Mouse (Mus musculus) left cerebral cortex, adult 2 months (tissue): ENCODE results near the gene Tuba1c. TPM values are rescaled to one million over a fixed set of nuclear protein-coding genes. Genes with fewer than 3 reads are reported as not detected.

Experiments used
- DNase-seq, 2 experiments: peaks; one replicate each; pipeline ENCODE4 v3.0.0; 2021 to 2022; ENCODE audit warnings: low spot score in 2 of 2, mixed read lengths in 1 of 2; ENCODE audit errors: extremely low spot score in 1 of 2
- H3K27ac ChIP-seq: fragments of 200-600 bp; 2 replicates; pipeline ENCODE4 v1.8.1; 2022
- H3K4me3 ChIP-seq: fragments of 200-600 bp; 2 replicates; pipeline ENCODE4 v1.8.1; 2022
- CTCF ChIP-seq: fragments of 200-600 bp; IDR thresholded peaks from 2 replicates; pipeline ENCODE4 v1.8.1; 2022; ENCODE audit warnings: antibody characterized with exemption, mild to moderate bottlenecking, moderate library complexity
- intact Hi-C: fragments of 180-260 bp; cut with DNase I; formaldehyde crosslinking; loops from one replicate; pipeline ENCODE4 v1.15.1; 2025
- long read RNA-seq, 2 experiments: library from polyadenylated mRNA; stranded (forward); transcript quantifications; one replicate each; pipeline ENCODE4 v2.0.0; 2021; ENCODE audit warnings: borderline mapping rate in 2 of 2
- total RNA-seq, 2 experiments: library from RNA; stranded (reverse); gene quantifications; 2 replicates each; pipeline ENCODE4 v1.2.3; 2021

The Tuba1c gene
- total RNA-seq, result 10 to 100 TPM; 56.1 to 61.4 TPM
- long read RNA-seq, experiment 1, result 0 reads
- long read RNA-seq, experiment 2, partial matches to known transcripts, result 0 of 1 reads
- long read RNA-seq, experiment 2, other reads (novel, unspliced or antisense), result 1 of 1 reads

DNA sequence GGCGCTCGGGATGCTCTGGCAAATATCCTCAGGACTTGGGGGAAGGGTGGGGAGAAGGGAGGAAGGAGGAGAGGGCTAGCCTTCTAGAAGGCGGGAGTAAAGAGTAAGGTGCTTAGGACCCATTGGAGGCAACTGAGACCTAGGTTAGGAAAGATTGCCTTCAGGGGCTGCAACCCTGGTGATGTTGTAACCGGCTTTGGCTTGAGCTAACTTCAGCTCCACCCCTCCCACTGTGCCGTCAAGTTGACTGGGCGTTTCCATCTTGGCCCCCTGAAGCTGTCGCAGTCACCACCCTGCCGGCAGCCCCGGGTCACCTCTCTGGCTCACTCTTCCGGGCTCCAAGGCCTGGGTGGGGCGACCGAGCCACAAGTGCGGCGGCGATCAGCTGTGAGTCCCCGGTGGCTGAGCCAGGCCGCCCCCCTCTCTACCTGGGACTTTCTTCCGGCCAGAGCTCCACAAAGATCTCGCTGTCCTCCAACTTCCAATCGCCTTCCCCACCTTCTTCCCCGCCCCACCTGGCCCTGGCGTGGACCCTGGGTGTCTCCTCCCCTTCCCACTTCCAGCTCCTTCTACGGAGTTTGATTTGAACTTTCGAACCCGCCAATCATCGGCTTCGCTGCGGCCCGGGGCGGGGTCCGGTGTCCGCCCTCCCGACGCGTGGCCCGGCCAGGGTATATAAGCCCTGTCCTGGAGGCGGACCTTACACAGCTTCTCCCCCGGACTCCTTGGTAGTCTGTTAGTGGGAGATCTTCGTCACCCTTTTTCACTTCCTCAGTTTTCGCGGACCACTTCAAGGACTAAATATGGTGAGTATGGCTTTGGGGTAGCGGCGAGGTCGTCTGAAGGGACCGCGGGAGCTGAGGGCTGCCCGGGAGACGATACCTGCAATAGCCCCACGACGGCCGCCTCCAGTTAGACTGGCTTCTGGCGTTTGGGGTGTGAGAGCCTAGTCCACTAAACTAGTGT, at the start of gene Tuba1c:
Gene Tuba1c, plus strand, starts transcription at position 273 of the 966 bp plus-strand sequence.
- Histone ChIP-seq H3K27ac (no peak within 1 kb of the TSS), H3K4me3 (peak within 1 kb of the TSS; percentile 37)
- intact Hi-C loops, result no loop called here
- peak in 1 of 2 experiments; percentile 35 for DNase-seq
- no peak for TF ChIP-seq CTCF

- H3K27ac ChIP-seq, result no peak overlapping the region
- no peak overlapping the region for H3K4me3 ChIP-seq
- intact Hi-C loops, result no loop called here
- TF ChIP-seq CTCF, result no peak
- no peak for DNase-seq
Measured at GRCm38 (mm10) chr15:98980012-98980614, 49.6 kb upstream of the Tuba1c start.

DNA sequence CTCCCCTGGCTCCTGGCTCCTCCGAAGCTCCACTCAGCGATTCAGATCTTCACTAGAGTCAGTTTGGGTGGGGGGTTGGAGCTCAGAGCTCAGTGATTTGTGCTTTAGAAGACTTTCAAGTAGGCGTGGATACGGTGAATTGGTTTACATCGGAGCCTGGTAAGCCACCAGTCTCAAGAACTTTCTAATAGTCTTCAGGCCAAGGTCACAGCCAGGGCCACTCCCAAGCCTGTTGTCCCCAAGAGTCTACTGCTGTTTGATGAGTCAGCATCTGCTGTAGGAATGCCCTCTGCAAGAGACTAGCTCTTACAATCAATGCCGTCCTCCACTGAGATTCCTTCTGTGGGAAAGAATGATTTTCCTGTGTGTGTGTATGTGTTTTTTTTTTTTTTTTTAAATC, 47.6 kb upstream of the Tuba1c start:
- TF ChIP-seq CTCF, result no peak
- DNase-seq, result no peak
- Histone ChIP-seq H3K27ac (no peak overlapping the region), H3K4me3 (no peak overlapping the region)
- intact Hi-C loops, result no loop called here

DNA sequence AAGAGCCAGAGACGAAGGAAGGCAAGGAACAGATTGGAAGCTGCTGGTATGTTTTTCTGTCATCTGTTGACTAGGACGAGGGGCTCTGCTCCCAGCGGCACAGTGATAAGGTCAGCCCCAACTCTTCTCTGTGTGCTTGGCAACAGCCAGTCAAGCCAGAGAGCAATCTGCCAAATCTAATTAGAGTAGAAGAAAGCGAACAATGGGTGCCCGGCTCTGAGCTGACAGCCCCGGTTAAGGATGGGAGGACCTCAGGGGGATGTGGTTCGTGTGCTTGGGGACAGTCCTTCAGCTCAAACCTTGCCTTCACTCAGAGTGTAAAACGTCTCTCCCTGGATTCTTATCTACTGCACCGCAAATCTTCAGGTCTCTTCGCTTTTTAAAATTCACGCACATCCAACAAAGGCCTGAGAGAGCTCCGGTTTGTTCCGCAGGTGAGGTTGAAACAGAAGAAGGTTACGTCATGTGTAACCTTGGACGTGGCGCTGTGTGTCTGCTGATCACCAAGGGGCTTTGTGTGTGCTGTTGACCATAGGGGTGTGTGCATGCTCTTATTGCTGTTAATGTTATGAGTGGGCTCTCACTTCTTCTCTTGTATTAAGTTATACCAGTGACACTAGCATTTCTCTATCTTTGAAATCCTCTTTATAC, 46.1 kb upstream of the Tuba1c start:
- H3K4me3 ChIP-seq, result peak overlapping the region; percentile 33
- DNase-seq, result no peak
- no peak for TF ChIP-seq CTCF
- H3K27ac ChIP-seq, result peak overlapping the region; percentile 73
- intact Hi-C loops, result loop anchor here (2.0 kb wide), 1 partner anchor 31 kb away; the partner anchor contains the start of genes Gm49450 and Tuba1a

GRCm38 (mm10) chr15:98984681-98985080, 45.0 kb upstream of the Tuba1c start:
- intact Hi-C loops, result loop anchor here (2.0 kb wide), 1 partner anchor 32 kb away; the partner anchor contains the start of genes Gm49450 and Tuba1a
- H3K27ac ChIP-seq, result peak overlapping the region; percentile 99
- no peak for DNase-seq
- no peak for TF ChIP-seq CTCF
- peak overlapping the region; percentile 68 for H3K4me3 ChIP-seq

DNA sequence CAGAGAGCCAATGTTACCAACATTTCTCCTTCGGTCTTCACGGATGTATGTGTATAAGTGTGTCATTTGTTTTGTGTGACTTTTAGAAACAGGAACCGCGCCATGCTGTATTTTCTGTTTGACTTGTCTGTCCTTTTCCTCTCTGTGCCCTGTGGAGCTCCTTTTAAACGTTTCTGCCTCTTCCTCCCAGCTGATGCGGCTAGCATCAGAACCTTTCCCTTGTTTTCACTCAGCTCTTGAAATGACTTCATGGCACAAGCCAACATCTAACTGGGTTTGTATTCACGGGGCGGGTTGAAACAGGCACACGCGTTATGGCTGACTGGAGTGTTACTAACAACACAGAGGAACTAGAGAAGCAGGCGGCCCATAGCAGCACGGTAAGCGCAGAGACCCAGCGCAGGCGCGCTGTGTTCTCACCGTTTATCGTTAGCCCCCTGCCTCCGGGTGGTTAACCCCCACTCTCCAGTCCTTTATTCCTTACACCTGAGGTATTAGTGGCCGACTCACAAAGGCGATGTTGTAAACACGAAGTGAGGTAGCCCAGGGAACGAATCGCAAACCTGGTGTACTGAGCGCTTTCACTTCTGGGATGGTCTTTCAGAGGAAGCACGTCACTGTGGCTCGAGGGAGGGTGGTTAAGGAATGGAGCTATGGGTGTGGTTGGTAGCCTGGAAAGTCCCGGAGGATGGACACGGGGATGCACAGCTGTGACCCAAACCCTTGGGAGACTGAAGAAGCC, 44.3 kb upstream of the Tuba1c start:
- no peak for TF ChIP-seq CTCF

GRCm38 (mm10) chr15:98985982-98986715, 43.5 kb upstream of the Tuba1c start:
- Histone ChIP-seq H3K27ac (peak overlapping the region; percentile 99), H3K4me3 (peak overlapping the region; percentile 68)
- TF ChIP-seq CTCF, result no peak
- intact Hi-C loops, result loop anchor here (2.0 kb wide), 1 partner anchor 33 kb away; the partner anchor contains the start of genes Gm49450 and Tuba1a
- no peak for DNase-seq

More for the DNA sequence above, 44.3 kb upstream of the Tuba1c start:
- Histone ChIP-seq H3K4me3 (peak overlapping the region; percentile 68), H3K27ac (peak overlapping the region; percentile 99)
- intact Hi-C loops, result loop anchor here (2.0 kb wide), 1 partner anchor 33 kb away; the partner anchor contains the start of genes Gm49450 and Tuba1a
- DNase-seq, result peak; percentile 70 to 73

GRCm38 (mm10) chr15:98987077-98987630, 42.5 kb upstream of the Tuba1c start:
- no peak overlapping the region for H3K4me3 ChIP-seq
- DNase-seq, result no peak
- no peak for TF ChIP-seq CTCF
- intact Hi-C loops, result no loop called here
- peak overlapping the region; percentile 99 for H3K27ac ChIP-seq

GRCm38 (mm10) chr15:98987661-98988181, 42.0 kb upstream of the Tuba1c start:
- peak overlapping the region; percentile 99 for H3K27ac ChIP-seq
- intact Hi-C loops, result no loop called here
- no peak for DNase-seq
- H3K4me3 ChIP-seq, result no peak overlapping the region
- no peak for TF ChIP-seq CTCF

DNA sequence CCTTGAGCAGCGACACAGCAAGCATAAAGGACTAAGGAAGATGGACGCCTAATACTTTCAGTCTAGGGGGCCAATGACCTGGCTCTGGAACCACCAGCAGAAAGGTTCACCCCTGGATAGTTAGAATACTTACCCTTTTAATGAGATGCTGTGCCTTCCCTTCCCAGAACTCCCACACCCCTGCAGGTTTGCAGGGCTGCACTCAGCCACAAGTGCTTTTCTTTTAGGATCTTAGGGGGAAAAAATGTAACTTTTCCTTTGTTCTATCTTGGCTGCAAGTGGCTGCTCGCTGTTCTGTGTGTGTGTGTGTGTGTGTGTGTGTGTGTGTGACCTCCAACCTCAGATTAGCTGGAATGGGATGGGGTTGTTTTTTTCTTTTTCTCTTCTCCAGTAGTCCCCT, 40.9 kb upstream of the Tuba1c start:
- no peak for TF ChIP-seq CTCF
- no peak overlapping the region for H3K4me3 ChIP-seq
- DNase-seq, result no peak
- no peak overlapping the region for H3K27ac ChIP-seq
- intact Hi-C loops, result no loop called here
